Mouse (Mus musculus) neutrophil, adult 5-6 weeks (primary cell): ENCODE measurements around the gene Crhbp. TPM values are rescaled to one million over a fixed set of nuclear protein-coding genes. Genes with fewer than 3 reads are reported as not detected.

Experiments
- ATAC-seq: fragments of 151-379, 151-347 bp; 2 replicates; pipeline ENCODE4 v1.8.0; 2017; ENCODE audit warnings: mild to moderate bottlenecking, moderate TSS enrichment; ENCODE audit not compliant: insufficient number of reproducible peaks, poor library complexity, low FRiP score, severe bottlenecking; ENCODE audit errors: extremely low read depth
- total RNA-seq: library from RNA; stranded (forward); fragments of 200-1000 nt; gene quantifications from 2 replicates; pipeline ENCODE4 v1.2.3, GENCODE M21; 2017

Crhbp gene
- not detected in 2 replicates for total RNA-seq

DNA sequence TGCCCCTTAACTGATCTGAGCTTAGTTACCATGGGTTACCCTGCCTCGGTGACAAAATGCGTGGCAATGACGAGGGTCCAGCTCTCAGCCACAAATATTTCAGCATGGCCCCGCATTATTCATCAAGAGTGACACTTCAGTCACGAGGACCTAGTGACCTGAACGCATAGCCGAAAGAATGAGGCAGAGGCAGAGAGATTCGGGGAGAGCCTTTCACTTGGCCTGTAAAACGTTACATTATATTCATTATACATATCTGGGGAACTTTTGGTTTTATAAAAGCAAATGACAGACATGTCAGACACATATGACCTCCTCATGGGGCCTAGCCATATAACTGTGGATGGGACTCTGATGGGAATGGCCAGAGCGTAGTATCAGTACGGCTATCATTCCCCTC lies at the start of gene Crhbp:
Gene Crhbp (minus strand): TSS at position 101 of the 400 bp plus-strand sequence.
- no peak for ATAC-seq

DNA sequence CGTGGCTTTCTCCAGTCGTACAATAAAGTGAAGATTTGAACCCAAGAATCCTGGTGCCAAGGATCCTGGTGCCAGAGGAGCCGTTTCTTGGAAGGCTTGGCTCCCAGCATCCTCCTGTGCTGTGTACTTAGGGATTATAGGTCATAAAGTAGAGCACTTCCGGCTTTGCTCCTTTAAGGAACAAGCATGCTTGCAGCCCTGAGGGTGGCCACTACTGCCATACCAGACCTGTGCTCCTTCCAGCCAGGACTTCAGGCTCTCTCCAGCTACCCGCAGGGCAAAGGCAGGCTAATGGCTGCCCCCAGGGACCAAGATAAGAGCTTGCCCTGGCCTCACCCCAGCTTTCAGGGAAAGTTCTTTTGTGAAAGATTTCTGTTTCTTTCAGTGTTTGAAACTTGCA lies 48.6 kb upstream of the Crhbp start:
- ATAC-seq, result no peak

DNA sequence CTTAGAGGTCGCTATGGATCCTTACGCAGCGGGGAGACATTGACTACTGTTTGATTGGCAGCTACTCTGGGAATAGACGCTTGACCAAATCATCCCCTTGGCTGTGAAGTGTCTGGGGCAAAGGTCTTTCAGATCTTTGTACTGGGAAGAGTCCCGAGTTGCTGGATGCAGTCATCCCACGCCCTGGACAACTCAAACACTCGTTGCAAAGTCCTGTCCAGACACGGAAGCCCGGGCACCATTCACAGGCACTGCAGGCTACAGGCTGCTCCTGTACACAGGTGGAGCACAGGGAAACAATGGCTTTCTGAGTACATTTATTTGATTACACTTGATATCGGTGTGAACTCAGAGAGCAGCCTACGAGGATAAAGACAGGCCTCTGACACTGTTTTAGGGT lies 46.6 kb upstream of the Crhbp start:
- no peak for ATAC-seq

DNA sequence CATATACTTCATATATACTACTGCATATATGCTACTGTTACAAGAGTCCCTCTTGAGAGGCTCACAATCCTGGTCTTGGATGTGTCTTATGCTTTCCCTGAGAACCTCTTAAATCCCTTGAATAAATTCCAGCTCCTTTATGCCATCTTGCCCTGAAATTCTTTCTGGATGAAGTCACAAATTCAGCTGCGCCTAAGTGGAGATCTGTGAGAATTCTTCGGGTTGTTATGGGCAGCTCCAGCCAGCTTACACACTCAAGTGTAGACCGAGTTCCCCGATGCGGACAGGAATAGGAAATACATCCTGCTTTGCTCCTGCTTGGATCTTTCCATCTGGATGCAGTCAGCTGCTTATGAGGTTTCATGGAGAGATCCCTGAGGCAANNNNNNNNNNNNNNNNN lies 39.9 kb upstream of the Crhbp start:
- ATAC-seq, result no peak

GRCm38 (mm10) chr13:95481428-95481827 lies 36.7 kb upstream of the Crhbp start:
- ATAC-seq, result peak; percentile 64; the same call in 1 of the 2 replicates

GRCm38 (mm10) chr13:95478671-95479413 lies 34.1 kb upstream of the Crhbp start, which contains the start of gene S100z:
TSS of gene S100z (minus strand) at chr13:95478721.
- ATAC-seq, result no peak

DNA sequence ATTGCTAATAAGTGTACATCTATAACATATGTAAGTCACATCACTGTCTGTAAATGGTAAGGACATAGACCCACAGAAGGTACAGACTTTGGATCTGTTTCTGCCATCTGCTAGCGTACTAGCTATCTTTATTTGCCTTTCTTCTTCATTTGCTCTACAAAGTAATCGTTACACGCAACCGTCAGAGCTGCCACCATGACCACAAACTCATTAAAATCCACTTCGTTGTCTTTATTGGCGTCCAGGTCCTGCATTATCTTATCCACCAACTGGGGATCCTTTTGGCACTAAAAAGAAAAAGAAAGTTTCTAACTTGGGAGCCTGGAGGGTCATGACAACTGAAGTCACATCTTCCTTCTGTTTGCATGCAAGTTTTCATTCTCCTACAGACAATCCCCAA lies 32.4 kb upstream of the Crhbp start:
- no peak for ATAC-seq

DNA sequence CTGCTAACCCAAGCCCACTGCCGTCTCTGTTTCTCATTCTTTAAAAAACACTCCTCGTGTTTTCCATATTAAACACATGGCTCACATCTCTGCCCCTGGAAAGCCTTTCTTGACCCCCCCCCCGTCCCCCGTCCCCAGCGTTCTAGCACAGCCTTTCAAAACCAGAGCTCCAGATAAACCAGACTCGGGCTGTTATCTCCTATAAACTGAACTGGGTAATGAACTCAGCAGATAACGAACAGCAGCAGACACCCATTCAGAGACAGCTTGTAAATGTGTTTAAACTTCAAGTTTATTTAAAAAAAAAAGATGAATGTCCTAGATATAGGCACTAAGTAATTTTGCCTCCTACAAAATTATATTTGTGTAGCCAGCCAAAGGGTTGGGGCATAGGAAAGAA lies 30.4 kb upstream of the Crhbp start:
- ATAC-seq, result no peak

- no peak for ATAC-seq
These were observed 29.6 kb upstream of the Crhbp start for GRCm38 (mm10) chr13:95474294-95474693.

DNA sequence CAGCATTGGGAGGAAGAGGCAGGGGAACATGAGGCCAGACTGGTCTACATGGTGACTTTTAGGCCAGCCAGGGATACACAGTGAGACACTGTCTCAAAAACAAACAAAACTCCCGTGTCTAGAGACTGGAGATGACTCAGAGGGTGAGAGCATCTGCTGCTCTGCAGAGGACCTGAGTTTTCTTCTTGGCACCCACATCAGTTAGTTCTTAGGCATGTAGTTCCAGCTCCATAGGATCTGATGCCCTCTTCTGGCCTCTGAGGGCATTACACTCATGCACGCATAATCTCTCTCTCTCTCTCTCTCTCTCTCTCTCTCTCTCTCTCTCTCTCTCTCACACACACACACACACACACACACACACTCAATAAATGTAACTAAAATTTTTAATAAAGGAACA lies 26.2 kb upstream of the Crhbp start:
- no peak for ATAC-seq

DNA sequence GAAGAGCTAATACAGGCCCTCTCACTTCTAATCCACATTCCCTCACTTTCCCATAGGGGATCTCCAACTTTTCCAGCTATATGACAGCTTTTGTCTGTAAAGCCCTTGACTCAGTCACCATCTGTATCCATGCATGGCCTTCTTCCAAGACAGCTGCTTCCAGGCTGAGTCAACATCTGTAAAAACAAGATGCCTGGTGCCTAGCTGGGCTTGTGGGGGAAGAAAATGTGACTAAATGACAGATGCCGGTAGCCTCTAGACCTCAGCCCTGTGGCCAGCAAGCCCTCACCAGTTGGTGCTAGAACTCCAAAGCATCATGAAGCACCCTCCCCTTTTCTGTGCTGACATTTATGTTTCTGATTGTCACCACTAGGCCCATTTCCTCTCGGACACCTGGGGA lies 6.8 kb upstream of the Crhbp start:
- ATAC-seq, result no peak

- ATAC-seq, result no peak
These were observed 6.0 kb upstream of the Crhbp start for GRCm38 (mm10) chr13:95450636-95451210.

DNA sequence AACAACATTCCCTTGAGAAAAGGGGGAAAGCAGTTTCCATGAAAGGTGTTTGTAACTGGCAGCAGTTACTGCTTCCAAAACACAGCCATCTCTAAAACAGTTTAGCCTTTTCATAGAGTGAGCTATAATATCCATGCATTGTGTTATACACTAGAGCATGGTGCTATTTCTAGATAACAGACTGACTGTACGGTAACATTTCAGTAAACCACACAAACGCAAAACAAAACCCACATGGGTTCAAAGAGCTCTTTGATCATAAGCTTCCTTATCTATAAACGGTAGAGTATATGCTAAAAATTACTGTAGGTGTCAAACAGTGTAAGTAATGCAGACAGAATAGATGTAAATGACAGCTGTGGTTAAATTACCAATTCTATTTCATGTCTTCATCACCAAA lies 5.0 kb upstream of the Crhbp start:
- no peak for ATAC-seq

DNA sequence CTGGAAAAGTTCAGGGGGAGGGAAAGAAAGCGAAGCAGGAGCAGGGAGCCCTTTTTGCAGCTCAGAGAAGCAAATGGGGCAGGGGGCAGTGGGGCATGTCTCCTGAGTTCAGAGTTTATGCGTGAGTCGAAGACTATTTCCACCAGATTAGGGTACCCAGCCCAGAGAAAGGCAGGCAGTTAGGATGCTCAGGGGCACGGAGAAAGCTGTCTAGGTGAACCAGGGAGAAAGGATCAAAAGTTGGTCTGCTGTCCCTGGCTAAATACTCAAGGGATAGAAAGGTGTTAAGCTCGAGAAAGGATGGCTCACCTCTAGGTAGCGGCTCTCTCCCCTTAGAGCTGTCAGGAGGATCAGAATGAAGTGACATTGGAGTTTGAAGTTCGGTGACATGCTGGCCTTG lies 433 bp downstream of the Crhbp start:
- ATAC-seq, result no peak

- no peak for ATAC-seq
These were observed 1.1 kb downstream of the Crhbp start for GRCm38 (mm10) chr13:95443376-95444233.

DNA sequence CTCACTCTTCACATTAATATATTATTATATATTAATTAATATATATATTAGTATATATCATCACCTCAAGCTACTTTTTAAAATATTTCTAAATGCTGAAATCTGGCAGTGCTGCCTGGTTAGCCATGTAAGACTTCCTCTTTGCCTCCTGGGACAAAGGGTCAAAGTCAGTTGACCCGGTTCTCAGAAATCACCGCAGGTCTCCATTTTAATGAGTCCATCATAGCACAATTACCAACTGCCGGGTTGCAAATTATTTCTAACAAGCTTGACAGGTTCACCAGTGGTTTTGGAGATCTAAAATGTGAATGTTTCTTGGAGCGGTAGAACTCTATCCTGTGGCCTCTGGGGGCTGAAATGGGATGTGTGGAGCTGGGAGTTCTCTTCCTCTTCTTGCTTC lies 1.8 kb downstream of the Crhbp start:
- no peak for ATAC-seq

DNA sequence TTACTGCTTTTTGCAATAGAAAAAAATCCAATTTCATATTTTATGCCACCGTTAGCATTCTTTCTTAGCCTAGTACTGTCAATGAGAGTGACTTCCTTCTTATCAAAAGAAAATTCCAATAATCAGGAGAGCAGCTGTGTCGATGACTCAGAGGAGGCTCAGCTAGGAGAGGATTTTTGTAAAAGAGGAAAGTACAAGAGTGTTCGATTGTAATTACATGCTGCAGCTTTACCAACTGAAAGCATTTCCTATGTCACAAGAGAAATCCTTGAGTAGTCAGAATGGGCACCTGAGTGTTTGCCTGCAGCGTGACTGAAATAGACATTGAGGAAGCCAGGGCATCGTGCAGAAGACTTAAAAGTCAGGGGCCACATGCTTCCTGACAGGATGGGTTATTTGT lies 5.2 kb downstream of the Crhbp start:
- ATAC-seq, result no peak

DNA sequence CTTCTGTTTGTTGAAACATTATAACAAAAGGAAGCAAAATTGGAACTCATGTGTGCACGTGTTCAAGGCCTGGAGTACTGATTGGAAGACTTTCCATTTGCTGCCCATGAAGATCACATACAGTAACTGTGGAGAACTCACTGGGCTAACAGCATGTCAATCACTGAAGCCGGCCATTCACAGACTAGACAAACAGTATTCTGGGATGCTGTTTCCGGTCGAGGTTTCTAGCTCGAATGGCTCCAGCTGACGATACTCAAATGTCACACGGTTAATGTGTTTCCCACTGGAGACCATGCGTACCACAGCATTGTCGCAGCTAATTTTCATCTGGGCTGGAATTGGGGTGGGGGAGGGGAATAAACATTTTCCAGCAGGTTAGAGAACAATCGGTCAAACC lies 13.0 kb downstream of the Crhbp start:
- no peak for ATAC-seq

- ATAC-seq, result no peak
These were observed 17.2 kb downstream of the Crhbp start for GRCm38 (mm10) chr13:95427499-95427898.

DNA sequence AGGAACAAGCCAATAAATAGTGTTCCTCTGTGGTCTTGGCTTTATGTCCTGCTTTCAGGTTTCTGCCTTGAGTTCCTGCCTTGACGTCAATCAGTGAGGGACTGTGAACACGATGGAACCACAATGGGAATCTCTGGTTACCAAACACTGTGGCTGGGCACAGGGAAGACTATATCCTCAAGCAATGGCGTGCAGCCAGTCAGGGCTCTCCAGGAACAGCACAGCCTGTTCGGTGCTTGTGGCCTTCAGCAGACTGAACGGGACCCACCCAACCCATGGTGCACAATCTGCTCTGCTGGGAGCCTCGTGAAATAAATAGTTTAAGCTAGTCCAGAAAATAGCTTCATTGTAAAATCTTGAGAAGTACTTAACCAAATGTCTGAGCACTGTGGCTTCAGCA lies 18.3 kb downstream of the Crhbp start:
- ATAC-seq, result no peak
